Mouse (Mus musculus): ENCODE measurements at regions not wholly inside any gene's neighbourhood (a gene's known extent, or its start where the extent isn't known, plus 50 kb on each side); places are given as distances from the start of the nearest gene placed in this dataset.

DNA sequence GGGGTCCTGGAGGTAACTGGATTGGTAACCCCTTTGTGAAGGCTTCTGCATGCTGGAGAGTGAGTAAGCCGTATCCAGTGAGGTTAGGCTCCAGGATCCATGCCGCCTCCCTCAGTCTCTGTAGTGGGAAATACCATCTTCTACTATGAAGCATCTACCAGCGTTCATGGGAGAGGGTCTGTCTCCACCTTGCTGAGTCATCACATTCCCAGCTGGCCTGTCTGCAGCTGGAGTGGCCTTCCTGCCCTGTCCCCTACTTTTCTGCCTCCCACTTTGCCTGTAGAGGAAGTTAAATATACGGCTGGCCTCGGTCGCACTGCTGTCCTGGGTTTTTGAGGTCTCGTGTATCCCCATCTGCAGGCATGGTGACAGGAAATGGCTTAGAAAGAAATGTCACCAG, 78.0 kb upstream of the Sec14l1 start:
- DNase-seq (ENCODE audit: low spot score in 2 of 2), result no peak
- intact Hi-C loops (cut with DNase I), result no loop called here

DNA sequence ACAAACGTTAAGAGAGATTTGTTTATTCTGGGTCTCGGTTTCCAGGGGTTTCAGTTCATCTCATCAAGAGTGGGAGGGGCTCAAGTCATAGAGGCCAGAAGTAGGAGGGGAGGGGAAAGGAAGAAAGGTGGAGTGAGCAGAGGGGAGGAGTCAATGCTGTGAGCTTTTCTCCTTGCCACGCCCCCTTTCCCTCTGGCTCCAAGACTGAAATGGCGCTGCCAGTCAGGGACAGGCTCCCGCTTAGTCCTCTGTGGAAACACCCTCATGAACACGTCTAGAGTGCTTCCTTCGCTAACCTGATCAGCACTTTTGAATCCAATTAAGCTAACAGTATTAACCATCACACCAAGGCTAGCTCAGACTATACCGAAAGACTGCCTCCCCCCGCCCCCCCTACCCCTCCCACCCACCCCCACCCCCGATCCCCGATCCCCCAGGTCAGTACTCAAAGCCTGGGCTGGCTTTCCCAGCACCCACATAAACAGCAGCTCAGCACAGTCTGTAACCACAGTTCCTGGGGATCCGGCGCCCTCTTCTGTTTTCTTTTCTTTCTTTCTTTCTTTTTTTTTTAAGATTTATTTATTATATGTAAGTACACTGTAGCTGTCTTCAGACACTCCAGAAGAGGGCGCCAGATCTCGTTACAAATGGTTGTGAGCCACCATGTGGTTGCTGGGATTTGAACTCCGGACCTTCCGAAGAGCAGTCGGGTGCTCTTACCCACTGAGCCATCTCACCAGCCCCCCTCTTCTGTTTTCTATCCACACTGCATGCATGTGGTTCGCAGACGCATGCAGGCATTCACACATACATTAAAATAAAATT, 76.5 kb upstream of the Sec14l1 start:
- no peak for DNase-seq (ENCODE audit: low spot score in 2 of 2)
- intact Hi-C loops (cut with DNase I), result no loop called here

DNA sequence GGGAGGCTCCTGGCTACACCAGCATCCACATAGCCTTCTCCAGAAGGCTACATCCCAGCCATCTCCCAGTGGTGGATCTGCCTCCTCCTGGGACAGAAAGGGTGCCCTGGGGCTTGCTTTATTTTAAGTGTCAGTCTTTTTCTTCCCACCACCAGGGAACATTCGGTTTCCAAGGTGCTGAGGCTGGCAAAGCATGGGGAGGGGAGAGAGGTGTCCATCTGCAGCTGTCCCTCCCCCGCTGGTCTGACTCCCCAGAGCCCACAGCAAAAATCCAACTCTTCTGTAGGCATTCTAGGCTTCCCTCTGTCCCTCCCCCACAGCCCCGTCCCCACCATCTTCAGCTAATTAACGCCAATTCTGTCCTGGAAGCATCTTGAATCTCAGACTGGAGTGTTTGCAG, 74.1 kb upstream of the Sec14l1 start:
- intact Hi-C loops (cut with DNase I), result no loop called here
- peak in 1 of 2 experiments; percentile 58 for DNase-seq (ENCODE audit: low spot score in 2 of 2)

DNA sequence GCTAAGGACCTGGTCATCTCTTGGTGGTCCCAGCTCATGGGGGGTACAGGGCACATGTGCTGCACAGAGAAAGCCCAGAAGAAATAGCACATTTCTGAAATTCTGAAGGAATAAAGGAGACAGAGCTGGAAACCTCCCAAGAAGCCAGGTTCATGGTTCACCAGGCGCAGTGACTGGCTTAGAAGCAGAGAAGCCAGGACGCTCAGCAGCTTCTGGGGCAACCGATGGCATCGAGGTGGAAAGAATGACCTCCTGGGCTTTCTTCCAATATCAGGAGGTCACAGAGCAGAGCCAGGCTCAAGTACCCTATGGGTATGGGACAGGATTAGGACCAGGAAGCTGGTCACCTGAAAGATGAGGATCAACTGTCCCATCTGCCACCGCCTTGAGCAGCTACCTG, 72.6 kb upstream of the Sec14l1 start:
- intact Hi-C loops (cut with DNase I), result no loop called here
- DNase-seq (ENCODE audit: low spot score in 2 of 2), result no peak

DNA sequence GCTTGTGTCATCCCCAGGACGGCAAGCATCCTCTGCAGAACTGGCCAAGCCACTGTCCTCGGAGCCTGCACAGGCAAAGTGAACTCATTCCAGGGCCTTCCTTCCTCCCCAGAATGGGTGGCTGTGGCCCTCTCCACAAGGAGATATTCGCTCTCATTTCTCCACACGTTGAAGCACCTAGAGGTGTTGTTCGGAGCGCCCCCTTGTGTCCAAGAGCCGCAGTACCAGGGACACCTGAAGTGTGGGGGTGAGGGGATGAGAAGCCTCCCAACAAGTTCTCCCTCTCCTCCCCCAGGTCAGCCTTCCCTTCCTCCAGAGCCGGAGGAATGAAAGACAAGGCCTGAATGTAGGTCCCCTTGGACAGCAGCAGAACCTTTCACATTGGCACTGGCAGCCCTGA, 71.4 kb upstream of the Sec14l1 start:
- intact Hi-C loops (cut with DNase I), result loop anchor here (1.0 kb wide), 1 partner anchor 125 kb away; the partner anchor contains the start of gene Mgat5b
- peak; percentile 80 to 83 for DNase-seq (ENCODE audit: low spot score in 2 of 2)

DNA sequence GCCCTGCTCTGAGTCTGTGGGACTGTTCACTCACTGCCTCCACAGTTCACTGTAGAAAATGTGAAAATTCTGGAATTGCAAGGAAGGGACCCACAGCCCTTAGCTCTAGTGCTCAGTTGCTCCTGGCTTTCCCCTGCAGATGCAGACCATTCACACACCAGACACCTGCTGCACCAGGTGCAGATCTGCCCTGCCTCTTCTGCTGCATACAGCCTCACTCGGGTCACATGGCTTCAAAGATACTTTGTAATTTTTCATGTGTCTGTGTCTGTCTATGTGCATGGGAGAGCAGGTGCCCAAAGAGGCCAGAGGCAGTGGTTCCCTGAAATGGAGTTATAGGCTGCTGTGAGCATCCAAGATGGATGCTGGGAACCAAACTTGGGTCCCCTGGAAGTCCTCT, 70.2 kb upstream of the Sec14l1 start:
- DNase-seq (ENCODE audit: low spot score in 2 of 2), result no peak
- intact Hi-C loops (cut with DNase I), result no loop called here

DNA sequence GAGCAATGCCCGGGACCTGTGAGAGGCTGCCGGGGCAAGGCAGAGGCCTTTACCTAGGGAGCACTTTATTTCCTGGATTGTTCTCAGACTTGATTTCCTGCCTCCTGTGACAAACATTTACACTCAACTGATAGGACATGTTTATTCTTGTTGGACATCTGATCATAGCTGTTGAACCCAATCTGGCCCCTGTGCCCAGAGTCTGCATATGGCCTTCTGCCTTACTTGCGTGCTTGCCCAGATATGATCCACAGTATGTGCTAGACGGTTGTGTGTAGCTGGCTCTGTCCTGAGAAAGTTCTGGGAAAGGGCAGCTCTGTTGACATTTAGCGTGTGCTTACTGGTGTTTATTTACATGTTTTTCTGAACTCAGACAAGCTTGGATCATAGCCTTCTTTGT, 68.3 kb upstream of the Sec14l1 start:
- intact Hi-C loops (cut with DNase I), result no loop called here
- no peak for DNase-seq (ENCODE audit: low spot score in 2 of 2)

DNA sequence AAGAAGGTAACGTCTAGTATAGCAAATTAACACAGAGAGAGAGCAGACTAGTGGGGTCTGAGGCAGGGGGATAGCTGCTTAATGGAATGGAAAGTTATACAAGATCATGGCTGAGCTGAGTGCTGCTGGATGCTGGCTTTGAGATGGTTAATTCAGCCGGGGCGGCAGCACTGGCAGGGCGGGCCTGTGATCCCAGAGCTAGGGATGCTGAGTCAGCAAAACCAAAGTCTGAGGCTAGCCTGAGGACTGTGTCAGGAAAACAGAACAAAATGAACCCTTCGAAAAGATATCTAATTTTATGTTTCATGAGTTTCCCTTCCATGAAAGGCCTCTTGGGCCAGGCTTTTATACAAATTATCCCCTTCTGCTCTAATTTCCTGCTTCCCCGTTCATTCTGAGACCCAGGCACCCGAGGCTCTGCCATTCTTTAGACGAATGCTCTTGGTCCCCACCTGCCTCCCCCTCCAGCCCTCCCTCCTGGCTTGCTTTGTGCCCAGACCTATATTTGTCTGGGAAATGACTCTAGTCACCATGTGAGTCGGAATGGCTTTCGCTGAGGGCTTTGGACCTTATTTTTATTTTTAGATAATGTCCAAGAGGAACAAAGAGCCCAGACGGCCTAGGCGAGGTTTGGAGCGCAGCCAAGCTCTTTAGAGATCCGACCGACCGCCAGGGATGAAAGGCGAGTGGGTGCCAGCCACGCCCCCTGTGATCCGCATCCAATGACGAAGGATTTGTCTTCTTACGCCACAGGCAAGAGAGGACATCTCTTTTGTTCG, 67.6 kb upstream of the Sec14l1 start:
- DNase-seq (ENCODE audit: low spot score in 2 of 2), result no peak
- intact Hi-C loops (cut with DNase I), result no loop called here

DNA sequence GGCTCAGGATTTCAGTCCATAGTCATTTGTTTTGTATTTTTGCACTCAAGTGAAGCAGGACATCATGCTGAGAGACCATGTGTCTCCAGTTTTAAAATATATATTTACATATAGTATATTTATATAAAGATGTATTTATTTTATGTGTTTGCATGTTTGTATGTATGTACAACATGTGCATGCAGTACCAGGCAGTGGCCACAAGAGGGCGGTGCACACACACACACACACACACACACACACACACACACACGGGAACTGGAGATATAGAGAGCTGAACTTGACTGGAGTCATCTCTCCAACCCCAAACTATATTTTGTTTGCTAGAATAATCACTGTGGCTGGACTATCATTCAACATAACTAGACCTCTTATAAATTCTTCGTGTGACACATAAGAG, 66.1 kb upstream of the Sec14l1 start:
- intact Hi-C loops (cut with DNase I), result no loop called here
- DNase-seq (ENCODE audit: low spot score in 2 of 2), result no peak

DNA sequence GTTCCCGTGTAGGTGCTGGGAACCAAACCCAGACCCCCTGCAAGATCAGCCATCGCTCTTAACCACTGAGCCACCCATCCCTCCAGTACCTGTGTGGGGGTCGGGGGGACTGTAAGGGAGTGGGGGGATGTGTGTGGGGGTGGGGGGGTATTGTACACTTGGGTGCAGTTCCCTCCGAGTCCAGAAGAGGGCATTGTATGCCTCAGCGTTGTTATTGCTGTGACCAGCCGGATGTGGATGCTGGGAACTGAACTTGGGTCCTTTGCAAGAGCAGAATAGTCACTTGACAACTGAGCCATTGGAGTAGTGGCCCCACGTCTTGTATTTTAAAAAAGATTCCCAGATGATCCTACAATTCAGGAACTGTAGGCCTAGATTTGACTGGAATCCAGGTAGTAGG, 64.2 kb upstream of the Sec14l1 start:
- intact Hi-C loops (cut with DNase I), result no loop called here
- DNase-seq (ENCODE audit: low spot score in 2 of 2), result no peak

DNA sequence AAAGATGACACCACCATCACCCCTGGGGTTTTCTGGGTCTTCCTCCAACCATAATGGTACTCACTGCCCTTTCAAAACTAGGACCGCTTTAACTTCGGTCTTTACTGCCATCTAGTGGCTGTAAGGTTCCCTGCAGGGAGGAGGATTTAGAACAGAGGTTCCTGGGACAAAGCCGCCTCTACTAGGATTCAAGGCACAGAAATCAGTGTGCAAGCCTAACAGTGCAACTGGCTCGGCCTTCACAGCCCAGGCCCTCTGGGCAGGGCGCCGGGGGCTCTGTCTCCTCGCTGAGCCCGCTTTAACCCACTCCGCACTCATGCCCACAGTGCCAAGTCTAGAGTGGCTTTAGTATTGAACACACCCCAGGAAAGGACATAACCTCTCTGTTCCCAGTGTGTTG, 58.0 kb upstream of the Sec14l1 start:
- peak; percentile 80 to 85 for DNase-seq (ENCODE audit: low spot score in 2 of 2)
- intact Hi-C loops (cut with DNase I), result loop anchor here (1.0 to 5.0 kb wide), 3 partner anchors 138 to 415 kb away; partner anchors contain the start of gene Mgat5b

DNA sequence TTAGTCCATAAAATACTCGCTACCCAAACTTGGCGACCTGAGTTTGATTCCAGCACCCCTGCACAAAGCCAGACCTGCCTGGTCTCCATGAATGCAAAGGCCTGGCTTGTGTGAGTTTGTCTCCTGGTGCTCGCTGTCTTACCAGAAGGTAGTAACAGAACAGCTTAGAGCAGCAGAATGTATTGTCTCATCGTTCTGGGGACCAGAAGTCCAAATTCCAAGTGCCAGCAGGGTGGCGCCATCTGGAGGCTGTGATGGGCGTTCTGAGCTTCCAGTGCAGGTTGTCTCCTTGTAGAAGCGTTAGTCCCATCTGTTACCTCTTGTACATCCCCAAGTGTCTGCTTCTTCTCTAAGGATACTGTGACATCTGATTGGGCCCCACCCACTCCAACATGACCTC, 57.5 kb upstream of the Sec14l1 start:
- peak in 1 of 2 experiments; percentile 53 for DNase-seq (ENCODE audit: low spot score in 2 of 2)
- intact Hi-C loops (cut with DNase I), result loop anchor here (1.0 to 5.0 kb wide), 3 partner anchors 139 to 415 kb away; partner anchors contain the start of gene Mgat5b

DNA sequence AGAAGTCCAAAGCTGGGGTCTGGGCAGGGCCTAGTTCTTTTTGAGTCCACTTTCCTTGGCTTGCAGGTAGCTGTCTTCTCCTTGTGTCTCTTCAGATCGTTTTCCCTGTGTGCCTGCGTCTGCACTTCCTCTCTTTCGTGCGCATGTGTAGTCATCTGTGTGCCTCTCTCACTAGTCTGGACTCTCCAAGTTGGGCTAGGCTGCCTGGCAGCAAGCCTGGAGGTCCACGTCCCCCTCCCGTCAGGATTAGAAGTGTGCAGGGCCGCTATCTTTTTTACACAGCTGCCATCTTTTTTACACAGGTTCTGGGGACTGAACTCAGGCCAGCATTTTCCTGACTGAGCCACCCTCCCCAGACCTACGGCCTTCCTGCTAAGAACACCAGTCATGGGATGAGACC, 55.8 kb upstream of the Sec14l1 start:
- no peak for DNase-seq (ENCODE audit: low spot score in 2 of 2)
- intact Hi-C loops (cut with DNase I), result loop anchor here (5.0 kb wide), 1 partner anchor 417 kb away; no protein-coding TSS in a partner anchor

DNA sequence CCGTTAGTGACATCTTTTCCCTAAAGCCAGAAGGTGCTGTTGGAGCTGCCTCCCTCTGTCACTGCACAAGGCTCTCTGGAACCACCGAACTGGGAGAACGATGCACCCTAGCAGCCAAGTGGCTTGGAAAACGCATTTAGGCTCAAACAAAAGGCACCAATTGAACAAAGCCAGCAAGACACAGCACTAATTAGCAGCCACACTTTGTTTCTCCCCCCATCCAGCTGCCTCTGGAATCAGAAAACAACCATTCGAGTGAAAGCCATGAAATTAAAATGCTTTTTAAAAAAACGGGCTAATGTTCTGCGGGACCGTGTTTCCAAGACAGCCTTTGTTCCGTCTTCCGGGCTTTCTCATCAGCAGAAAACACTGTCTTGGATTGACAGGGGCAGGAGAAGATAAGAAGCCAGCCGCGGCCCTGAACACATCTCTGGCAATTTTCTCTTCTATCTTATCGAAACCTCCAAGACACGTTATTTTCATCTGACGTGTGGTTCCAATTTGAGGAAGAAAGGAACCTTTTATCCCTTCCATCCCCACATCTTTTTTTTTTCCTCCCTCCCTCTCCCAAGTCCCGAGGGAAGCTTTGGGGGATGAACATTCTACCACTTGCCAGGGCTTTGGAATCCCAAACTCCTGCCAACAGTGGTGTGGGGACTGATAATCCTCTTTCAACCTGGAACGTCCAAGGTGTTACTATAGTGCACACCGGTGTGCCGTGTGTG, 54.8 kb upstream of the Sec14l1 start:
- DNase-seq (ENCODE audit: low spot score in 2 of 2), result peak in 1 of 2 experiments; percentile 35
- intact Hi-C loops (cut with DNase I), result loop anchor here (5.0 kb wide), 1 partner anchor 418 kb away; no protein-coding TSS in a partner anchor

DNA sequence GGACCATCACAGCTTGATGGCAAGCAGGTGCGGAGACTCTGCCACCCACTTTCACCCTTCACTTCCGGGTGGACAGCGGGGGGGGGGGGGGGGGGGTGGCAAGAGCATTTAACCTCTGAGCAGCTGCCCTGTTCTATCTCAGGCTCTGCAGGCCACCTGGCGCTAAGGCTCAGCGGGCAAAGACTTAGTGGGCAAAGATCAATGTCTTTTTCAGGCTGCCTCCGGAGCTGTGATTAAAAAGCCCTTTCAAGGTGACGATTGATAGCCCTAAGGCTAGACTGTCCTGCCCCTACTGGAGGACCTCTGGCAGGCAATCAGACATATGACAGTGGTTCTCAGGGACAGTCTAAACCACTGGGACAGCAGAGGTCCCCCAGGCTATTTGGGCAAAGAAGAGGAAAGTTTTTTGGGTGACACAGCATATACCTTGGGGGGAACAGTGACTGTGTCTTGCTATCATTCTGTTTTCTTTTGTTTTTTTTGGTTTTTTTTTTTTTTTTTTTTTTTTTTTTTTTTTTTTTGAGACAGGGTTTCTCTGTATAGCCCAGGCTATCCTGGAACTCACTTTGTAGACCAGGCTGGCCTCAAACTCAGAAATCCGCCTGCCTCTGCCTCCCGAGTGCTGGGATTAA, 54.1 kb upstream of the Sec14l1 start:
- no peak for DNase-seq (ENCODE audit: low spot score in 2 of 2)
- intact Hi-C loops (cut with DNase I), result no loop called here

DNA sequence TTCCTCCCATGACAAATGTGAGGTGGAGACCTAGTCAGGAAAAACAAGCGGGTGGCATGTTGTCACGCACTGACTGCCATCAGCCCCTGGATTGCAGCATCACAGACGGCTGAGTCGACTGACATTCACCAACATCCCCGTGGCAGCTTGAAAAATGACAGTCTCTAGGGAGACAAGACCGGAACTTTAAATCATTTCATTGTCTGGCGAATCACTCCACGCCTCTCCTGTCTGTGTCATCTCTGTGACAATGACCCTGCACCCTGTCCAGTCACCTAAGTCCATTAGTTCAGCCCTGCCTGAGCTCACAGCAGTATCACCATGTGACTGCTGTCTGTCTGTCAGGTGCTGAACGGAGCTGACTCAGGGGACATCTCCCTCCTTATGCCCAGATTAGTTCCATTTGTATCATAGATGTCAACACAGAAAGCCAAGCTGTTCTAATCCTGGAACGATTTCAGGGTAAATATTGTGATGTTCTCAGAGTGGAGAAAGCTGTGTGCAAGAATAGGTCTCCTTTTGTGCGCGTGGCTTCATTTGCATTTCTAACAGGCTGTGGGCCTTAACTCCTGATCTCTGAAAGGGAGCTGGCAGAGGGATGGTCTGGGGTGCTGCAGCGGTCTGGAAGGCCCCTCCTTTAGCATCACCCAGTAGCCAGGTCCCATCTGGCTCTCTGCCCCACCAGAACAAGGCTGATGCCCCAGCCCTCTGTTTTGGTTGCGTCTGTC, 52.0 kb upstream of the Sec14l1 start:
- intact Hi-C loops (cut with DNase I), result no loop called here
- DNase-seq (ENCODE audit: low spot score in 2 of 2), result peak in 1 of 2 experiments; percentile 39

All from left cerebral cortex, postnatal 25 days (tissue).